Comparison of ENCODE assay signal across 28 mouse cellular contexts in the genomic region with DNA sequence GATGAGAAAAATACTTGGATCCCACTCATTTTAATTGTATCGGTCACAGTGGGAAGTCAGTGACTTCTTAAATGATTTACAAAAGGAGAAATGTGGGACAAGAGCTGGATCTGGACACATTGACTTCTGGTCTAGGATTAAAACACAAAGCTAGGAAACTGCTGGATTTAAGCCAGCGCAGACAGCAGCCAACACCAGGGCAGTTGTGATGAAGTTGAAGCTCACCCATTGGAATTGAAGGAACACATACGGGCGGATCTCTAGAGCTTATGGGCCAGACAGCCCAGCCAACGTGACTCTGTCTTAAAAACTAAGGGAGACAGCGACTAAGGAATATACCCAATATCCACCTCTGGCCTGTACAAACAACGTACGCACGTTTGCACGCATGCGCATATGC.
A peak's percentile ranks its signal among the peaks of the same experiment; 100 is the strongest.
DNase-seq lines count a peak whose midpoint lies in the region; ATAC-seq and TF ChIP-seq lines count a peak whose summit lies in the region.
"Had no signal": no experiment of that assay in that cellular context is flagged by ENCODE, and none has a peak within 500 bp of the region (broad histone marks: within the 10 kb centered on the region; RNA-seq: fewer than 3 reads in every experiment).

No protein-coding gene starts in this region.

- TF ChIP-seq POLR2A in kidney, adult 2 months (IDR thresholded peaks at IDR 0.05; ENCODE audit: low read depth, low read length): no peak

- H3K4me2 ChIP-seq in kidney, embryonic 16.5 days (replicated peaks; ENCODE audit: low read depth, low read length): no peak overlapping the region
- H3K4me2 ChIP-seq: hindbrain, embryonic 14.5 days; liver, embryonic 15.5 days; lung, embryonic 14.5 days; midbrain, embryonic 11.5 days had no signal

- no peak for ATAC-seq in kidney, embryonic 16.5 days (ENCODE audit: low FRiP score, low TSS enrichment)
- ATAC-seq: activated CD4-positive, CD25-positive, alpha-beta regulatory T cell, adult 4 months; forebrain, embryonic 16.5 days; intestine, postnatal 0 days; midbrain, embryonic 16.5 days had no signal

- no peak overlapping the region for H3K9ac ChIP-seq in kidney, embryonic 16.5 days (replicated peaks; ENCODE audit: low read length)
- H3K9ac ChIP-seq: hindbrain, embryonic 14.5 days; liver, embryonic 15.5 days; lung, embryonic 14.5 days had no signal

- no peaks in the 10 kb centered on the region for H3K36me3 ChIP-seq in kidney, adult 2 months (ENCODE audit: control insufficient read depth, insufficient read depth, low read length)
- no peaks in the 10 kb centered on the region for H3K36me3 ChIP-seq in kidney, embryonic 16.5 days (ENCODE audit: insufficient read depth, low read length)
- H3K36me3 ChIP-seq: heart, embryonic 10.5 days; liver, embryonic 15.5 days had no signal

- no peak overlapping the region for H3K27ac ChIP-seq in kidney, adult 2 months (ENCODE audit: insufficient read depth, low read depth, low read length)
- H3K27ac ChIP-seq in kidney, embryonic 16.5 days (ENCODE audit: low read length): no peak overlapping the region
- H3K27ac ChIP-seq: heart, embryonic 10.5 days; hindbrain, embryonic 14.5 days; liver, embryonic 15.5 days; stomach, postnatal 0 days had no signal

- no peak for TF ChIP-seq CTCF in kidney, adult 2 months (conservative IDR thresholded peaks at IDR 0.05; ENCODE audit: insufficient read depth, insufficient read length, low read depth, low read length)

- WGBS in kidney, adult 2 months: 85% methylated on average over 11 of the region's 11 CpGs
- WGBS in kidney, embryonic 16.5 days: 94% methylated on average over 11 of the region's 11 CpGs

- H3K9me3 ChIP-seq in kidney, embryonic 16.5 days (ENCODE audit: low read length): peaks cover under 1% of the 10 kb centered on the region; the same call in 1 of the 2 replicates
- H3K9me3 ChIP-seq: heart, embryonic 10.5 days; liver, embryonic 15.5 days had no signal

- H3K27me3 ChIP-seq in kidney, adult 2 months (replicated peaks; ENCODE audit: control insufficient read depth, insufficient read depth, low read length): no peaks in the 10 kb centered on the region
- no peaks in the 10 kb centered on the region for H3K27me3 ChIP-seq in kidney, embryonic 16.5 days (ENCODE audit: insufficient read depth, low read length)
- H3K27me3 ChIP-seq: CH12.LX; liver, embryonic 15.5 days had no signal

- no peak overlapping the region for H3K4me3 ChIP-seq in kidney, adult 2 months (ENCODE audit: insufficient read depth, low read depth, low read length)
- H3K4me3 ChIP-seq in kidney, embryonic 16.5 days (ENCODE audit: low read length): no peak overlapping the region
- H3K4me3 ChIP-seq: erythroblast, embryonic 14.5 days; heart, embryonic 10.5 days; liver, embryonic 15.5 days had no signal

- H3K4me1 ChIP-seq in kidney, adult 2 months (ENCODE audit: control insufficient read depth, insufficient read depth, low read length): no peaks in the 10 kb centered on the region
- no peaks in the 10 kb centered on the region for H3K4me1 ChIP-seq in kidney, embryonic 16.5 days (ENCODE audit: insufficient read depth, low read length)
- H3K4me1 ChIP-seq: heart, embryonic 10.5 days; liver, embryonic 15.5 days had no signal

- DNase-seq in adrenal gland, postnatal 10 days: peak; percentile 18
- no peak for DNase-seq in adrenal gland, adult 18-20 months (ENCODE audit: low spot score in 2 of 2)
- peak; percentile 77 for DNase-seq in heart, adult 11 months
- DNase-seq in heart, postnatal 4 days: no peak
- DNase-seq in kidney, adult 2 months: peak; percentile 67
- peak; percentile 33 for DNase-seq in kidney, postnatal 14 days
- DNase-seq in yolk sac, embryonic 10.5 days (ENCODE audit: low spot score): no peak
- DNase-seq: adrenal gland, postnatal 25 days; cerebellum, adult 18-20 months; cerebellum, postnatal 10 days; gastrocnemius, postnatal 36 days; layer of hippocampus, adult 9-11 months; lung, embryonic 14.5 days; lung, postnatal 36 days; right cerebral cortex, postnatal 4 days; thymus, postnatal 4 days had no signal

Comparison
In these comparisons a context has a peak if more than half of its experiments do, and no peak if none do; other contexts are left out.
1. DNase-seq: peak in adrenal gland, postnatal 10 days (single experiment), heart, adult 11 months (single experiment), kidney, adult 2 months (single experiment) and kidney, postnatal 14 days (single experiment); none in adrenal gland, adult 18-20 months (0 of 2), heart, postnatal 4 days (single experiment) and yolk sac, embryonic 10.5 days (single experiment).